Mouse (Mus musculus) neural tube, embryonic 10.5 days (tissue): ENCODE data around the gene Armh3.

ENCODE experiments used
- DNase-seq: peaks from one replicate; pipeline ENCODE4 v3.0.0-alpha.2; 2017; ENCODE audit warnings: low spot score; ENCODE audit errors: extremely low spot score

Armh3 gene

DNA sequence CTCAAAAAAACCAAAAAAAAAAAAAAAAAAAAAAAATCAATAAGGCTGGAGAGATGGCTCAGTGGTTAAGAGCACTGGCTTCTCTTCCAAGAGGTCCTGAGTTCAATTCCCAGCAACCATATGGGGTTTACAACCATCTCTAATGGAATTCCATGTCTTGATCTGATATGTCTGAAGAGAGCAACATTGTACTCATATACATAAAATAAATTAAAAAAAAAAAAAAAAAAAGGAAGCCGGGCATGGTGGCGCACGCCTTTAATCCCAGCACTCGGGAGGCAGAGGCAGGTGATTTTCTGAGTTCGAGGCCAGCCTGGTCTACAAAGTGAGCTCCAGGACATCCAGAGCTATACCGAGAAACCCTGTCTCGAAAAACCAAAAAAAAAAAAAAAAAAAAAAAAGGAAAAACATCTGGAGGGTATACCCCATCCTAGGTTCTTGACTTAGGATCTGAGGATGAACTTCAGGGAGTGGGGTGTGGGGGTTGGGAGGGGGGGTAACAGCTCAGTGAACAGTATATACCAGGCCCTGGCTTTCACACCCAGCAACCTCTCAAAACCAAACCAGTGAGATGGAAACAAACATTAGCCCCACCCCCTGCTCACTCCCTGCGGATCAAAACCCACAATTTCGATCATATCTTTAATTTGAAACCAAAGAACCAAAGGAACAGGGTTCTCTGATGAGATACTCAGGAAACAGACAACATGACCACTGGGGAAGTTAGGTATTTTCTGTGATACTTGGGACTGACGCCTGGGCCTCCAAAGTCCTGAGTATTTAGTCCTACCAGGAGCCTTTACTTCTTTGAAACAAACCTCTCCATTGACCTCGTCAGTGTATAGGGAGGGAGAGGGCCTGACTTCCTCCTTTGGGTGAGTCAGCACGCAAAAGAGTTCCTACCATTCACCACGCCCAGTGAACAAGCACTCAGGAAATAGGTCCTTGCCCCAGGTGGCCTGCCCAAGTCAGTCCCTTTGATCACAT lies 208.1 kb downstream of the Armh3 start:
- no peak for DNase-seq

DNA sequence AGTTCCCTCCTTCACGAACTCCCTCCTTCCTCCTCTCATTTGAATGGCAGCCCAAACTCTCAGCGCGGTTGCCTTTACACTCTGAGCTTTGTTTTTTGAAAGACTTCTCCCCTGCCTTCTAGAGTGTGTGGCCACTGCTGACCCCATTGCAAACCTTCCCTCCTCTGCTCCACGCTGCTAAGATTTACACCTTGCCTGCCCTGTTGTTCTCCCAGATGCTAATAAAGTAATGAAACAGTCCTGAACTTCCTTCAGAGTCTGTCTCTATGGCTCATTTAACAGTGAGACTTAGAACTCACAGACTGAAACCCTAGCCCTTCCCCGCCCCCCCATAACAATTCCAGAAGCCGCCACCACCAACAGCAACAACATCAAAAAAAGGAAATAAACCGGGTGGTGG lies 208.9 kb downstream of the Armh3 start:
- no peak for DNase-seq

- DNase-seq, result no peak
Observed at GRCm38 (mm10) chr19:45788337-45788736, 210.0 kb downstream of the Armh3 start.

DNA sequence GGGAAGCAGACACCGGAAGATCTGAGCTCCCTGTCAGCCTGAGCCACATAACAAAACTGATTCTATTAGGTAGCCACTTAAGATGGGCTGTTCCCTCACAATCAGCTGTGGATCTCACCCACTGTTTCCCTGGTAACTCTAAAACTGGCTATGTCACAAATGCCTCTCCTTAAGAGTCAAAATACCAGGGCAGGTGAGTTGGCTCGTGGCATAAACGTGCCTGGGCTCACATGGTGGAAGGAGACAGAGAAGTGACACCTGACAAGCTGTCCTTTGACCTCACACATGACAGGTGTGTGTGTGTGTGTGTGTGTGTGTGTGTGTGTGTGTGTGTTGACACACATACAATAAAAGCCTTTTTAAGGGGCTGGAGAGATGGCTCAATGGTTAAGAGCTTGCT lies 210.8 kb downstream of the Armh3 start:
- no peak for DNase-seq

DNA sequence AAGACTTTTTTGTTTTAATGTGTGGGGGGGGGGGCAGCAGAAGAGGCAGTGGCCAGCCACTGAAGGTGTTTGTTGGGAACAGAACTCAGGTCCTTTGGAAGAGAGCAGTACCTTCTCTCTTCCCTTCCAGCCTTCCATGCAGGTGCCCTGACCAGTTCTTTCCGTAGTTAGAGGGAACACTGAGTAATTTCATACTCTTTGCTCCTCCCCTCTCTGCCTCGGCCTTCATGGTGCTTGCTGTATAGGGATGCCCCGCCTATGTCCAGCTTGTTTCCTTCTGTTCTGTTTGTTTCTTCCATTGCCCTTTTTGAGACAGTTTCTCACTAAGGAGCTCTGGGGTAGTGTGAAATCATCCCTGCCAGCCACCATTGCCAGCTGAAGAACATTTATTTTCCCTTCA lies 212.8 kb downstream of the Armh3 start:
- DNase-seq, result no peak

DNA sequence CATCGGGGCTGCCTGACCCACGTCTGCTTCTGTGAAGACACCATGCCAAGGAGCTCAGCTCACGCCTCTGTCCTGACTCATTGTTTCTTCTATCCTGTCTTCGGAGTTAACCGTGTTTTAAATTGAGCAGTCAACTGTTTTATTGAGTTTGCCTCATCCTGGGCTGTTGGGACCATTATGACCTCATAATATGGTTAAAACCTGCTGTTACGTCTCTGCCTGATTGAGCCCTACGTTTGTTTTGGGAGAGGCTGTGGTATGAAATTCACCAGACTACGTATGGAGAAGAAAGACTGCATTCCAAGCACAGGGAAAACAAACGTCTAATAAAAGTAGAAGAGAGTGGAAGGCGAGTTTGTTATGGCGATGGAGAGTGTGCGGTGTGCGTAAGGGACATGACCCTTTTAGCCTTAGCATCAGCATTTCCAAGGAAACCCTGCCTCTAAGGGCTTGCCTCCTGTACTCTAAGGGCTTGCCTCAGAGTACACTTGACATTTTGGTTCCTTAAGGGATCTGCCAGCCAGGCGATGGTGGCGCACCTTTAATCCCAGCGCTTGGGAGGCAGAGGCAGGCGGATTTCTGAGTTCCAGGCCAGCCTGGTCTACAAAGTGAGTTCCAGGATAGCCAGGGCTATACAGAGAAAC lies 214.2 kb downstream of the Armh3 start:
- DNase-seq, result no peak

- peak; percentile 99 for DNase-seq
Observed at GRCm38 (mm10) chr19:45783181-45783932, 214.9 kb downstream of the Armh3 start, which contains the start of gene Mgea5. Gene Mgea5, minus strand, starts transcription at chr19:45783837.

- DNase-seq, result no peak
Observed at GRCm38 (mm10) chr19:45782315-45783001, 215.8 kb downstream of the Armh3 start.

DNA sequence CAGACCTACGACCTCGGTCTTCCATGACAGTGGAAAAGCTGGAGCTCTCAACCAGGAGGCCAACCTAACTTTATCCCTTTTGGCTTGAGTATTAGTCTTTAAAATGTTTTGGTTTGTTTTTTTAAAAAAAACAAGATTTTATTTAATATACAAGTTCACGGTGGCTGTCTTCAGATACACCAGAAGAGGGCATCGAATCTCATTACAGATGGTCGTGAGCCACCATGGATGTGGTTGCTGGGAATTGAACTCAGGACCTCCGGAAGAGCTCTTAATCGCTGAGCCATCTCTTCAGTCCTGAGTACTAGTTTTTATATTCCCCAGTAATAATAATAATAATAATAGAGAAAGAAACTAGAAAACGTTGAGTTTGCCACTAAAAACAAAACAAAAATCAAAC lies 216.6 kb downstream of the Armh3 start:
- DNase-seq, result no peak

DNA sequence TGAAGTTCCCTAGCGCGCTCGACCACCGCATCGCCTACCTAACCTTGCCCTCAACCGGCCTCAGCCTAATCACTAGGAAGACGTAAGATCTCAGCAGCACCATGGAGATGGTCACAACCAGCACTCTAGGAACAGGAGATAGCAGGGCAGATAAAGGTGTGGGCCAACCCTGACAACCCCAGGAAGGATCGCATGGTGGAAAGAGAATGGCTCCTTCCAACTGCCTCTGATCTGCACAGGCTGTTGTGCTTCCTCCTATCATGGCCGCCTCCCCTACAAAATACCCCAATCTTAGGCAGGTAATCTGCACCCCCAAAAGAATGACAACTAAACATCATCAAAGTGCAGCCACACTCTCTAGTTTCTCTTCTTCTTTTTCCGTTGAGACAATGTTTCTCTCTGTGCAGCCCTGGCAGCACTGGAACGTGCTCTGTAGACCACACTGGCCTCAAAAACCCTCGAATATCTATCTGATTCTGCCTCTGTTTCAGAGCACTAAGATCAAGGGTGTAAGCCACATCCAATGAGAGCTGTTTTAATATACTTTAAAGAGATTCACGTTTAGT lies 217.9 kb downstream of the Armh3 start:
- no peak for DNase-seq

DNA sequence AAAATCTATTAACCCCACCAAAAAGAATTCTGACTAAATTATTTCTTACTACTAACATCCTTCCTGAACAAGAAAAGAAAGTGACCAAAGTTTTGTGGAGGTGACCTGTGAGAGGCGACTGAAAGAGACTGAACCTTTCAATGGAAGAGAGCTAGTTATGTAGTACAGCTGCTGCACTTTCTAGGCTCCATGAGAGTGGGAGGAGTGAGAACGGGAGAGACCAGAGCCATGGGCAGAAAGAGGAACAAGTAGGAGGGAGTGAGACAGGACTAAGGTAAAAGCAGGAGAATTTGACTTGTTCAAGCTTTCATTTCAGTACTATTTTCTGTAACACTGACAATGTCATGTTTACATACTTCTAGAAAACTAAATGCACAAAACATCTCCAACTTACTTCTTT lies 222.8 kb downstream of the Armh3 start:
- no peak for DNase-seq

DNA sequence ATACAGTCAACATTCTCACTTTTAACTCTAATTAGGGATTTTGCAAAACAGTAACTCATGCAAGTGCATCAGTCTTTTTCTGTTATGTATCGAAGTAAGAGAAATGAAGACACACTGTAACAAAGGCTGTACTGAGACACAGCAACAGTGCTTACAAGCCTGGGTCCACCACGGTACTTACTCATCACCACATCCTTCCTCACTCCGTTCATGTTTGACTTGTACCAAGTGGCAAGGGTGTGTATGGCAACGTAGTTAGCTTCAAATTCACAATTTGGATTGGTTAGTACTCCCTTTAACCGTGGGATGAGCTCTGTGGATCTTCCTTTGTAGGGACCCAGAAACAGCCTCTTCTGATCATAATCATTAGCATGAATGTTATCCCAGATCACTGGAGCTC lies 226.8 kb downstream of the Armh3 start:
- no peak for DNase-seq
